Mouse (Mus musculus): ENCODE measurements around the gene Acbd6. TPM values are rescaled to one million over a fixed set of nuclear protein-coding genes. Genes with fewer than 3 reads are reported as not detected.

Acbd6 gene
- 63.2 and 73.6 TPM in 2 replicates for polyA plus RNA-seq (2015; fragmentation: Nextera tagmentation; extraction: Ambion mirVana)

GRCm38 (mm10) chr1:155558012-155558842 lies at the start of gene Acbd6:
TSS of gene Acbd6 (plus strand) at chr1:155558120.
- H3K4me3 ChIP-seq (replicated peaks): peak within 1 kb of the TSS; percentile 78
- no peaks in the 10 kb centered on the region for H3K27me3 ChIP-seq
- H3K27ac ChIP-seq: peak within 1 kb of the TSS; percentile 74
- H3K36me3 ChIP-seq: no peaks in the 10 kb centered on the region
- H3K4me2 ChIP-seq (replicated peaks): peak within 1 kb of the TSS; percentile 65
- peak within 1 kb of the TSS; percentile 86 for H3K9ac ChIP-seq (replicated peaks)
- peaks cover 30% of the 10 kb centered on the region for H3K4me1 ChIP-seq (replicated peaks)
- ATAC-seq: peak; percentile 93
- H3K9me3 ChIP-seq: peaks cover 3% of the 10 kb centered on the region
- WGBS: under 1% methylated on average over 75 of the region's 83 CpGs

GRCm38 (mm10) chr1:155510263-155510662 lies 47.7 kb upstream of the Acbd6 start:
- no peak overlapping the region for H3K4me2 ChIP-seq (replicated peaks)
- H3K4me3 ChIP-seq (replicated peaks): no peak overlapping the region
- no peaks in the 10 kb centered on the region for H3K9me3 ChIP-seq
- no peak overlapping the region for H3K27ac ChIP-seq
- WGBS: 78% methylated on average over 10 of the region's 10 CpGs
- ATAC-seq: no peak
- no peaks in the 10 kb centered on the region for H3K27me3 ChIP-seq
- H3K36me3 ChIP-seq: no peaks in the 10 kb centered on the region
- H3K4me1 ChIP-seq (replicated peaks): no peaks in the 10 kb centered on the region
- H3K9ac ChIP-seq (replicated peaks): no peak overlapping the region

- no peak overlapping the region for H3K27ac ChIP-seq
- H3K4me2 ChIP-seq (replicated peaks): no peak overlapping the region
Measured at GRCm38 (mm10) chr1:155515866-155516265, 42.1 kb upstream of the Acbd6 start.

GRCm38 (mm10) chr1:155516594-155516993 lies 41.3 kb upstream of the Acbd6 start:
- 31% methylated on average over 7 of the region's 7 CpGs for WGBS
- Histone ChIP-seq H3K4me3 (replicated peaks) (no peak overlapping the region), H3K27me3 (no peaks in the 10 kb centered on the region), H3K4me2 (replicated peaks) (no peak overlapping the region), H3K27ac (no peak overlapping the region; the same call in 1 of the 2 replicates), H3K9me3 (peaks cover 12% of the 10 kb centered on the region; the same call in 1 of the 2 replicates), H3K9ac (replicated peaks) (no peak overlapping the region), H3K36me3 (no peaks in the 10 kb centered on the region), H3K4me1 (replicated peaks) (no peaks in the 10 kb centered on the region)
- no peak for ATAC-seq

More at GRCm38 (mm10) chr1:155515866-155516265, 42.1 kb upstream of the Acbd6 start:
- Histone ChIP-seq H3K4me1 (replicated peaks) (no peaks in the 10 kb centered on the region), H3K27me3 (no peaks in the 10 kb centered on the region), H3K4me3 (replicated peaks) (no peak overlapping the region), H3K9ac (replicated peaks) (no peak overlapping the region), H3K9me3 (peaks cover 12% of the 10 kb centered on the region; the same call in 1 of the 2 replicates), H3K36me3 (no peaks in the 10 kb centered on the region)
- ATAC-seq: no peak
- WGBS: 91% methylated on average over 4 of the region's 4 CpGs

- H3K27me3 ChIP-seq: no peaks in the 10 kb centered on the region
- ATAC-seq: peak; percentile 27; the same call in 1 of the 2 replicates
- H3K36me3 ChIP-seq: no peaks in the 10 kb centered on the region
- WGBS: 21% methylated on average over 5 of the region's 5 CpGs
- H3K4me2 ChIP-seq (replicated peaks): no peak overlapping the region
- no peak overlapping the region for H3K4me3 ChIP-seq (replicated peaks)
- H3K27ac ChIP-seq: peak overlapping the region; percentile 76
- H3K9ac ChIP-seq (replicated peaks): no peak overlapping the region
- H3K4me1 ChIP-seq (replicated peaks): no peaks in the 10 kb centered on the region
- peaks cover 12% of the 10 kb centered on the region; the same call in 1 of the 2 replicates for H3K9me3 ChIP-seq
Measured at GRCm38 (mm10) chr1:155517060-155517459, 40.9 kb upstream of the Acbd6 start.

- no peaks in the 10 kb centered on the region for H3K4me1 ChIP-seq (replicated peaks)
- no peaks in the 10 kb centered on the region for H3K27me3 ChIP-seq
- no peak for ATAC-seq
- H3K4me3 ChIP-seq (replicated peaks): no peak overlapping the region
- no peak overlapping the region for H3K4me2 ChIP-seq (replicated peaks)
- no peaks in the 10 kb centered on the region for H3K36me3 ChIP-seq
- no peak overlapping the region for H3K27ac ChIP-seq
- WGBS: 85% methylated on average over 4 of the region's 4 CpGs
- H3K9ac ChIP-seq (replicated peaks): no peak overlapping the region
- H3K9me3 ChIP-seq: peaks cover 12% of the 10 kb centered on the region; the same call in 1 of the 2 replicates
Measured at GRCm38 (mm10) chr1:155520285-155520684, 37.6 kb upstream of the Acbd6 start.

- ATAC-seq: no peak
- Histone ChIP-seq H3K9ac (replicated peaks) (no peak overlapping the region), H3K4me2 (replicated peaks) (no peak overlapping the region), H3K9me3 (peaks cover 12% of the 10 kb centered on the region; the same call in 1 of the 2 replicates), H3K27me3 (0 out of 2 replicates have a peak, but pooled peaks cover 5% of the 10 kb centered on the region), H3K36me3 (no peaks in the 10 kb centered on the region), H3K4me3 (replicated peaks) (no peak overlapping the region), H3K27ac (no peak overlapping the region), H3K4me1 (replicated peaks) (peaks cover 8% of the 10 kb centered on the region)
- 88% methylated on average over 4 of the region's 4 CpGs for WGBS
Measured at GRCm38 (mm10) chr1:155522493-155522892, 35.4 kb upstream of the Acbd6 start.

- no peaks in the 10 kb centered on the region for H3K36me3 ChIP-seq
- H3K9me3 ChIP-seq: no peaks in the 10 kb centered on the region
- H3K27me3 ChIP-seq: 0 out of 2 replicates have a peak, but pooled peaks cover 8% of the 10 kb centered on the region
- no peak overlapping the region for H3K9ac ChIP-seq (replicated peaks)
- no peak overlapping the region for H3K4me2 ChIP-seq (replicated peaks)
- H3K4me3 ChIP-seq (replicated peaks): no peak overlapping the region
- H3K27ac ChIP-seq: no peak overlapping the region
- H3K4me1 ChIP-seq (replicated peaks): peaks cover 41% of the 10 kb centered on the region
- WGBS: 52% methylated on average over 5 of the region's 5 CpGs
- ATAC-seq: no peak
Measured at GRCm38 (mm10) chr1:155526176-155526575, 31.7 kb upstream of the Acbd6 start.

- H3K4me2 ChIP-seq (replicated peaks): no peak overlapping the region
- 0 out of 2 replicates have a peak, but pooled peaks cover 8% of the 10 kb centered on the region for H3K27me3 ChIP-seq
- H3K27ac ChIP-seq: no peak overlapping the region
- H3K4me3 ChIP-seq (replicated peaks): no peak overlapping the region
- H3K9me3 ChIP-seq: no peaks in the 10 kb centered on the region
- H3K36me3 ChIP-seq: no peaks in the 10 kb centered on the region
- no peak for ATAC-seq
- H3K4me1 ChIP-seq (replicated peaks): peaks cover 47% of the 10 kb centered on the region
- H3K9ac ChIP-seq (replicated peaks): no peak overlapping the region
- 24% methylated on average over 12 of the region's 12 CpGs for WGBS
Measured at GRCm38 (mm10) chr1:155527027-155527786, 30.7 kb upstream of the Acbd6 start.

- no peak overlapping the region for H3K9ac ChIP-seq (replicated peaks)
- H3K27ac ChIP-seq: peak overlapping the region; percentile 51
- WGBS: 20% methylated on average over 8 of the region's 8 CpGs
- H3K4me3 ChIP-seq (replicated peaks): no peak overlapping the region
- peak; percentile 34; the same call in 1 of the 2 replicates for ATAC-seq
- 0 out of 2 replicates have a peak, but pooled peaks cover 8% of the 10 kb centered on the region for H3K27me3 ChIP-seq
- H3K36me3 ChIP-seq: no peaks in the 10 kb centered on the region
- no peaks in the 10 kb centered on the region for H3K9me3 ChIP-seq
- peaks cover 47% of the 10 kb centered on the region for H3K4me1 ChIP-seq (replicated peaks)
- 0 out of 2 replicates have a peak overlapping the region, but pooled peaks have one; percentile 3 for H3K4me2 ChIP-seq (replicated peaks)
Measured at GRCm38 (mm10) chr1:155527787-155528158, 30.1 kb upstream of the Acbd6 start.

- H3K4me3 ChIP-seq (replicated peaks): no peak overlapping the region
- 0 out of 2 replicates have a peak, but pooled peaks cover 8% of the 10 kb centered on the region for H3K27me3 ChIP-seq
- no peak overlapping the region for H3K4me2 ChIP-seq (replicated peaks)
- peak; percentile 46; the same call in 1 of the 2 replicates for ATAC-seq
- H3K36me3 ChIP-seq: no peaks in the 10 kb centered on the region
- peak overlapping the region; percentile 51 for H3K27ac ChIP-seq
- no peaks in the 10 kb centered on the region for H3K9me3 ChIP-seq
- H3K4me1 ChIP-seq (replicated peaks): peaks cover 47% of the 10 kb centered on the region
- no peak overlapping the region; the same call in 1 of the 2 replicates for H3K9ac ChIP-seq (replicated peaks)
- 16% methylated on average over 11 of the region's 11 CpGs for WGBS
Measured at GRCm38 (mm10) chr1:155528405-155529119, 29.4 kb upstream of the Acbd6 start.

Data from midbrain, embryonic 13.5 days (tissue).